20 mouse cellular contexts compared by ENCODE assay signal in the genomic region with DNA sequence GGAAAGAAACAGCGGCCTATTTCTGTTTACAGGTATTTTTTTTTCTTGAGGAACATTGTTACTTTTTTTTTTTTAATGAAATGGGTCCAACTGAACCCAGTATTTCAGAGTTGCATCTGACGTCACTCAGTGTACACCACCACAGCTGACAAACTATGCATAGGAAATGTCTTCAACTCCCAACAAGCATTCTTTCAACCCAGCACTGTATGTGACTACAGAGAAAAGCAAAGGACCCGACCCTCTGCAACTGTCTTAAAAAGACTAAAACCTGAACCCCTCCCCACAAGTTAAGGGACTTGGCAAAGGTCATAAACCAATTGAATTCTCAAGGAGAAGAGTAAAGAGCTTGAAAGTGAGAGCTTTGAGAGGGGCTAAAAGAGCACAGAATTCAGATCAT.
DNase-seq lines count a peak whose midpoint lies in the region; ATAC-seq lines count a peak whose summit lies in the region.
"Had no signal": no experiment of that assay in that cellular context is flagged by ENCODE, and none has a peak within 500 bp of the region (broad histone marks: within the 10 kb centered on the region; RNA-seq: fewer than 3 reads in every experiment).

No protein-coding gene starts in this region.

- peak; percentile 85 for DNase-seq in midbrain, embryonic 11.5 days (ENCODE audit: low spot score, missing footprints)
- no peak for DNase-seq in midbrain, embryonic 14.5 days
- DNase-seq: adrenal gland, adult 2 months; adrenal gland, postnatal 10 days; adrenal gland, postnatal 25 days; cerebellum, adult 11 months; cerebellum, adult 18-20 months; cerebellum, adult 8-10 months; cerebellum, adult 9-11 months; cerebellum, postnatal 14 days; cerebellum, postnatal 36 days; embryo, embryonic 11 days had no signal

- H3K27ac ChIP-seq in midbrain, embryonic 11.5 days (ENCODE audit: low read depth, low read length): no peak overlapping the region
- H3K27ac ChIP-seq in midbrain, embryonic 14.5 days (replicated peaks; ENCODE audit: low read depth, low read length): no peak overlapping the region
- no peak overlapping the region for H3K27ac ChIP-seq in midbrain, embryonic 13.5 days
- no peak overlapping the region for H3K27ac ChIP-seq in midbrain, embryonic 15.5 days
- H3K27ac ChIP-seq: embryonic facial prominence, embryonic 13.5 days; embryonic facial prominence, embryonic 15.5 days; forebrain, embryonic 10.5 days; forebrain, embryonic 13.5 days; forebrain, embryonic 15.5 days had no signal

- no peaks in the 10 kb centered on the region for H3K36me3 ChIP-seq in midbrain, embryonic 11.5 days (ENCODE audit: control insufficient read depth, insufficient read depth, low read length)
- no peaks in the 10 kb centered on the region for H3K36me3 ChIP-seq in midbrain, embryonic 14.5 days (ENCODE audit: control insufficient read depth, insufficient read depth, low read length)
- no peaks in the 10 kb centered on the region for H3K36me3 ChIP-seq in midbrain, embryonic 13.5 days
- H3K36me3 ChIP-seq in midbrain, embryonic 15.5 days (replicated peaks): no peaks in the 10 kb centered on the region
- H3K36me3 ChIP-seq: embryonic facial prominence, embryonic 13.5 days; embryonic facial prominence, embryonic 15.5 days; forebrain, embryonic 10.5 days; forebrain, embryonic 15.5 days had no signal

- H3K9ac ChIP-seq in midbrain, embryonic 11.5 days (ENCODE audit: low read length): no peak overlapping the region
- H3K9ac ChIP-seq in midbrain, embryonic 14.5 days (replicated peaks; ENCODE audit: low read length): no peak overlapping the region
- no peak overlapping the region for H3K9ac ChIP-seq in midbrain, embryonic 13.5 days (replicated peaks)
- no peak overlapping the region for H3K9ac ChIP-seq in midbrain, embryonic 15.5 days
- H3K9ac ChIP-seq: embryonic facial prominence, embryonic 13.5 days; embryonic facial prominence, embryonic 15.5 days; forebrain, embryonic 13.5 days; forebrain, embryonic 15.5 days had no signal

- no peak overlapping the region for H3K4me3 ChIP-seq in midbrain, embryonic 11.5 days (ENCODE audit: low read depth, low read length)
- H3K4me3 ChIP-seq in midbrain, embryonic 14.5 days (replicated peaks; ENCODE audit: low read depth, low read length): no peak overlapping the region
- H3K4me3 ChIP-seq in midbrain, embryonic 13.5 days (replicated peaks): no peak overlapping the region
- no peak overlapping the region for H3K4me3 ChIP-seq in midbrain, embryonic 15.5 days
- H3K4me3 ChIP-seq: embryonic facial prominence, embryonic 13.5 days; embryonic facial prominence, embryonic 15.5 days; erythroblast, embryonic 14.5 days; forebrain, embryonic 10.5 days; forebrain, embryonic 13.5 days; forebrain, embryonic 15.5 days had no signal

- ATAC-seq in midbrain, embryonic 11.5 days (ENCODE audit: low FRiP score): peak; percentile 36; the same call in 1 of the 2 replicates
- no peak for ATAC-seq in midbrain, embryonic 14.5 days (ENCODE audit: low FRiP score, low TSS enrichment)
- ATAC-seq in midbrain, embryonic 13.5 days: 0 out of 2 replicates have a peak, but pooled peaks have one; percentile 40
- no peak for ATAC-seq in midbrain, embryonic 15.5 days (replicated peaks)
- ATAC-seq: forebrain, embryonic 13.5 days; forebrain, embryonic 15.5 days had no signal

- H3K4me1 ChIP-seq in midbrain, embryonic 11.5 days (ENCODE audit: control insufficient read depth, insufficient read depth, low read length): peaks cover 5% of the 10 kb centered on the region
- 0 out of 2 replicates have a peak, but pooled peaks cover 5% of the 10 kb centered on the region for H3K4me1 ChIP-seq in midbrain, embryonic 14.5 days (ENCODE audit: control insufficient read depth, insufficient read depth, low read length)
- H3K4me1 ChIP-seq in midbrain, embryonic 13.5 days (replicated peaks): peaks cover 10% of the 10 kb centered on the region
- H3K4me1 ChIP-seq in midbrain, embryonic 15.5 days: peaks cover 8% of the 10 kb centered on the region; the same call in 1 of the 2 replicates
- H3K4me1 ChIP-seq: embryonic facial prominence, embryonic 13.5 days; embryonic facial prominence, embryonic 15.5 days; forebrain, embryonic 13.5 days; forebrain, embryonic 15.5 days had no signal

- H3K9me3 ChIP-seq in midbrain, embryonic 11.5 days (ENCODE audit: control insufficient read depth, low read length): no peaks in the 10 kb centered on the region
- H3K9me3 ChIP-seq in midbrain, embryonic 14.5 days (ENCODE audit: control insufficient read depth, low read length): no peaks in the 10 kb centered on the region
- no peaks in the 10 kb centered on the region for H3K9me3 ChIP-seq in midbrain, embryonic 13.5 days
- no peaks in the 10 kb centered on the region for H3K9me3 ChIP-seq in midbrain, embryonic 15.5 days
- H3K9me3 ChIP-seq: embryonic facial prominence, embryonic 13.5 days; embryonic facial prominence, embryonic 15.5 days; forebrain, embryonic 10.5 days; forebrain, embryonic 13.5 days; forebrain, embryonic 15.5 days had no signal

- WGBS in midbrain, embryonic 11.5 days: 52% methylated on average over 3 of the region's 3 CpGs
- WGBS in midbrain, embryonic 14.5 days: 42% methylated on average over 3 of the region's 3 CpGs
- WGBS in midbrain, embryonic 13.5 days: 57% methylated on average over 3 of the region's 3 CpGs
- WGBS in midbrain, embryonic 15.5 days: 55% methylated on average over 3 of the region's 3 CpGs

- no peaks in the 10 kb centered on the region for H3K27me3 ChIP-seq in midbrain, embryonic 11.5 days (ENCODE audit: control insufficient read depth, insufficient read depth, low read length)
- no peaks in the 10 kb centered on the region for H3K27me3 ChIP-seq in midbrain, embryonic 14.5 days (ENCODE audit: control insufficient read depth, insufficient read depth, low read length)
- no peaks in the 10 kb centered on the region for H3K27me3 ChIP-seq in midbrain, embryonic 13.5 days
- H3K27me3 ChIP-seq in midbrain, embryonic 15.5 days (replicated peaks): no peaks in the 10 kb centered on the region
- H3K27me3 ChIP-seq: embryonic facial prominence, embryonic 13.5 days; embryonic facial prominence, embryonic 15.5 days; forebrain, embryonic 13.5 days; forebrain, embryonic 15.5 days had no signal

- no peak overlapping the region for H3K4me2 ChIP-seq in midbrain, embryonic 11.5 days
- no peak overlapping the region for H3K4me2 ChIP-seq in midbrain, embryonic 14.5 days (ENCODE audit: low read length)
- H3K4me2 ChIP-seq in midbrain, embryonic 13.5 days (replicated peaks): no peak overlapping the region
- H3K4me2 ChIP-seq in midbrain, embryonic 15.5 days: no peak overlapping the region
- H3K4me2 ChIP-seq: embryonic facial prominence, embryonic 13.5 days; embryonic facial prominence, embryonic 15.5 days; forebrain, embryonic 13.5 days; forebrain, embryonic 15.5 days had no signal

Comparison
In these comparisons a context has a peak if more than half of its experiments do, and no peak if none do; other contexts are left out.
1. ATAC-seq: peak in midbrain, embryonic 11.5 days (single experiment) and midbrain, embryonic 13.5 days (single experiment); none in midbrain, embryonic 14.5 days (single experiment) and midbrain, embryonic 15.5 days (single experiment).